Mouse (Mus musculus) lung, embryonic 16.5 days (tissue): ENCODE measurements at regions not wholly inside any gene's neighbourhood (a gene's known extent, or its start where the extent isn't known, plus 50 kb on each side); places are given as distances from the start of the nearest gene placed in this dataset.

Experiments used
- ATAC-seq: fragments of 200-750 bp; cut with Nextera tagmentation; 2 replicates; pipeline ENCODE4 v1.8.0; 2017; ENCODE audit warnings: low read depth, mild to moderate bottlenecking, moderate library complexity
- H3K27ac ChIP-seq: fragments of 300-500 bp; sonication (generic); 2 replicates; pipeline ENCODE4 v1.5.1; 2014; ENCODE audit warnings: mild to moderate bottlenecking, control low read depth, low read length
- H3K27me3 ChIP-seq: fragments of 300-500 bp; sonication (generic); 2 replicates; pipeline ENCODE4 v1.6.1; 2014; ENCODE audit warnings: low read depth, low read length, mixed read lengths; ENCODE audit not compliant: control insufficient read depth, insufficient read depth
- H3K36me3 ChIP-seq: fragments of 300-500 bp; sonication (generic); 2 replicates; pipeline ENCODE4 v1.6.1; 2014; ENCODE audit warnings: low read length; ENCODE audit not compliant: control insufficient read depth, insufficient read depth
- H3K4me1 ChIP-seq: fragments of 300-500 bp; sonication (generic); replicated peaks from 2 replicates; pipeline ENCODE4 v1.6.1; 2014; ENCODE audit warnings: low read length, mixed read lengths; ENCODE audit not compliant: control insufficient read depth, insufficient read depth
- H3K4me2 ChIP-seq: fragments of 300-500 bp; sonication (generic); 2 replicates; pipeline ENCODE4 v1.6.1; 2014; ENCODE audit warnings: low read depth, low read length, control low read depth
- H3K4me3 ChIP-seq: fragments of 300-500 bp; sonication (generic); 2 replicates; pipeline ENCODE4 v1.5.1; 2014; ENCODE audit warnings: mild to moderate bottlenecking, low read length, control low read depth
- H3K9ac ChIP-seq: fragments of 300-500 bp; sonication (generic); 2 replicates; pipeline ENCODE4 v1.6.1; 2014; ENCODE audit warnings: low read length, control low read depth
- H3K9me3 ChIP-seq: fragments of 300-500 bp; sonication (generic); 2 replicates; pipeline ENCODE4 v1.6.1; 2016; ENCODE audit warnings: low read length; ENCODE audit not compliant: control insufficient read depth
- WGBS: fragments of 180-500 bp; shearing (Covaris S2); extraction: QIAGEN DNeasy Blood & Tissue Kit; methylation state at CpG from one replicate; pipeline ENCODE4 v1.1.7; 2014; 5-methylcytosine and 5-hydroxymethylcytosine counted together

DNA sequence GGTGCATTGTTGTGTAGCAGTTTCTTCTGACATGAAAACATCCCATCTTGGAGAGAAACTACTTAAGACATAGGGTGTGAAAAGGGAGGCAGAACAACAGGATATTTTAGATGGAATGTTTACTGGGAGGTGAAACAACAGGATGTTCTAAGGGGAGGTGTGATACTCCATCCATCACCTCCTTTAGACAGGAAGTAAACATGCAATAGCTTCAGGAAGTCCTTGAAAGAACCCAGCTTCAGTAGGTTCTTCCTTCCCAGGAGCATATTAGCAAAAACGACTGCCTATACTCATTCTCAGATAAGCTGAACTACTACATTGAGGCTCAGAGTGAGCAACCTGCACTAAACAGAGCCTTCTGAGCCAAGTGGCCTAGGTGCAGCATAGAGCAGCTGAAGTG lies 82.6 kb upstream of the Med14 start:
- ATAC-seq, result no peak
- peaks cover 4% of the 10 kb centered on the region; the same call in 1 of the 2 replicates for H3K4me1 ChIP-seq
- no peaks in the 10 kb centered on the region for H3K9me3 ChIP-seq
- no peak overlapping the region for H3K4me2 ChIP-seq
- H3K27me3 ChIP-seq, result no peaks in the 10 kb centered on the region
- no peak overlapping the region for H3K4me3 ChIP-seq
- H3K36me3 ChIP-seq, result no peaks in the 10 kb centered on the region
- no peak overlapping the region for H3K9ac ChIP-seq
- WGBS, result 0% methylated on average over 1 of the region's 1 CpGs
- peak overlapping the region; percentile 29; the same call in 1 of the 2 replicates for H3K27ac ChIP-seq

DNA sequence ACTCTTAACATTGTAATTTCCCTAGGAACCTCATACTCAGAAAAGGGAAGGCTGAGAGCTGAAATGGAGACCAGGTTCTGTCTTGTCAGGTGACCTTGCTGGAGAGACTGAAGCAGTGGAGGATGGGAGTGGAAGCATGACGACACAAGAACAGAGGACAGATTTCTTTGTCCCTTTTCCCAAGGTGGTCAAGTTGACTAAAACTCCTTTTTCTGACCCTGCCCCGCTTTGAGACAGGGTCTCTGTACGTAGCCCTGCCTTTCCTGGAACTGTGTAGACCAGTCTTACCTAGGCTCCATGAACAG lies 79.1 kb upstream of the Med14 start:
- H3K27ac ChIP-seq, result peak overlapping the region; percentile 91; the same call in 1 of the 2 replicates
- H3K4me2 ChIP-seq, result peak overlapping the region; percentile 61; the same call in 1 of the 2 replicates
- no peak for ATAC-seq
- H3K9me3 ChIP-seq, result no peaks in the 10 kb centered on the region
- H3K9ac ChIP-seq, result no peak overlapping the region
- no peaks in the 10 kb centered on the region for H3K36me3 ChIP-seq
- H3K4me3 ChIP-seq, result no peak overlapping the region
- 73% methylated on average over 3 of the region's 3 CpGs for WGBS
- no peaks in the 10 kb centered on the region for H3K27me3 ChIP-seq
- peaks cover 12% of the 10 kb centered on the region for H3K4me1 ChIP-seq

DNA sequence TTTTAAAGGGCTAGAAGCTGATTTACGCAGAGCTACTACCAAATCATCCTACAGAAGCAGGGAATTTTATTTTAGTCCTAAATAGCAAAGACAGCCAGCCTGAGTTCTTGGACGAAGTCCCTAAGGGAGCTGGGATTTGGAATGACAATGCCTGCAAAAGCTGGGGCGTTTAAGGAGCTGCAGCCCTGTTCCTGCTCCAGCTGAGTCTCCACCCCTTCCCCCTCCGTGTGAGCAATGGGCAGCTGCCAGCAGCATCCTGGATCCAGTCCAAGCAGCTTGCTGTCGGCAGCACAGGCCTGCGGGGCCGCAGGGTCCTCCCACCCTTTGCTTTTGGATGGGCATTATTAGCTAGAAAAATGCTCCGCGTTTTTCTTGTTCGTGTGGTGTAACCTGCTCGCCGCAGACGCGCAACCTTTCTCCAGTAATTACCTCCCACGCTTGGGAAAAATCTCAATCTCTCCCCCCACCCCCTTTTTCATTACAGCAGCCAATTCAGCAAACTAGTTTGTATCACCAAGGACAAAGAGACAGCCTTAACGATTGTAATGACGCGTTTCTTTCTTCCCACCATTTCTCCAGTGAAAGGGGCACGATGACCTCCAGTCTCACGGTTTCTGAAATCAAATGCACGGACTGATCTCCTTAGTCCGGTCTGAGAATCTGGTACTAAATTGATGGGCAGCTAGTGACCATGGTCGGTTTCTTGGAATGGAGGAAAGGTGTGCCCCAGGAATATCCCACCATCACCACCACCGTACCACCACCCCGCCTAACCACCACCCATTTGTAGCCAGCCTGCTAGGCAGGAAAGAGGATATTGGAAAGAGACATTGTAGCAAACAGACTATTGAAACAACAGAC lies 78.5 kb upstream of the Med14 start:
- 24% methylated on average over 25 of the region's 25 CpGs for WGBS
- peak overlapping the region; percentile 91 for H3K27ac ChIP-seq
- H3K4me1 ChIP-seq, result peaks cover 12% of the 10 kb centered on the region
- no peaks in the 10 kb centered on the region for H3K27me3 ChIP-seq
- peak overlapping the region; percentile 41 for H3K4me3 ChIP-seq
- ATAC-seq, result peak; percentile 89
- peak overlapping the region; percentile 61 for H3K4me2 ChIP-seq
- H3K9ac ChIP-seq, result peak overlapping the region; percentile 62
- no peaks in the 10 kb centered on the region for H3K9me3 ChIP-seq
- H3K36me3 ChIP-seq, result no peaks in the 10 kb centered on the region

DNA sequence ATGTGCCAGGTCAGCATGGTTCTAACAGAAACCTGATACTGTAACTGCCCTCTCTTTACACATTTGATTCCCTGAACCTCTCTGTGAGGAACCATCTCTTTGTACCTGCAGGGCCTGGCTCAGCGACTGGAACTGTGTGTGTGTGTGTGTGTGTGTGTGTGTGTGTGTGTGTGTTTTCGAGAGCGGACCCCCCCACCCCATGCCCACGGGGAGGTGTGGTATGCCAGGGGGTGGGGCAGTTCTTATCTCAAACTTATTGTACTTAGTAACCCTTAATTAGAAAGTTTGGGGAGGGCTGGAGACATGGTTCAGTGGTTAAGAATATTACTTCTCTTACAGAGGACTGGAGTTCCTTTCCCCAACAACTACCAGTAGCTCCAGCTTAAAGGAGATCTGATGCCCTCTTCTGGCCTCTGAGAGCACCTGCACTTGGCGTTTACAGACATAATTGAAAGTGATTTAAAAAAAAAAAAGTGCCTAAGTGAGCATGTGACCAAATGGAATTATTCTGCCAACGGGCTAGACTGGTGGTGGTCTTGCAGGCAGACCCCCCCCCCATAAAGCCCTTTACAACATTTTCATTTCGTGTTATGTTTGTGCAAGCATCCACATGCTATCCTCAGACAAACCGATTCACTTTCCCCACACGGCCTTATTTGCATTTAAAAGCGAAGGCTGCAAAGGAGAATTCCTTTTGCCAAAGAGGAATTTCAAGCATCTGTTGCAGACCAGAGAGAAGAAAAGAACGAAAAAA lies 77.7 kb upstream of the Med14 start:
- 22% methylated on average over 11 of the region's 11 CpGs for WGBS
- H3K27ac ChIP-seq, result peak overlapping the region; percentile 91
- peaks cover 12% of the 10 kb centered on the region for H3K4me1 ChIP-seq
- peak; percentile 62 for ATAC-seq
- H3K9me3 ChIP-seq, result no peaks in the 10 kb centered on the region
- H3K27me3 ChIP-seq, result no peaks in the 10 kb centered on the region
- H3K36me3 ChIP-seq, result no peaks in the 10 kb centered on the region
- H3K4me2 ChIP-seq, result peak overlapping the region; percentile 61
- H3K9ac ChIP-seq, result peak overlapping the region; percentile 56
- H3K4me3 ChIP-seq, result peak overlapping the region; percentile 41

DNA sequence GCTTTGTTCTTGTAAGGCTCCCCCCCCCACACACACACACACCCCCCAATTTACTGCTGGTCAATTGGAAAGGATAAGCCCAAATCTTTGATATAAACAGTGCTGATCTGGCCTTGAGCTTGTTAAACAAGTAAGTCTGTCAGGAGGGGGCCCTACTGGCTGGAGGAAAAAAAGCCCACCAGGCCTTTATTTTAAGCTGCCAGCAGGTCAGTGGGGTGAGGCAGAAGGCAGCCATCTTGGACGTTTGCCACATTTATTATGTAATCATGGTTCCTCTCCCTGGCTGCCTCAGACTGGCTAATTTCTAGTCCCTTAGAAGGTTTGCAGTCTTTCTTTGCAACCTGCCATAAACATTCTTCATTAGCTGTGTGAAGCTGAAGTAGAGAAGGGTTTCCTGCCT lies 75.9 kb upstream of the Med14 start:
- H3K27me3 ChIP-seq, result no peaks in the 10 kb centered on the region

DNA sequence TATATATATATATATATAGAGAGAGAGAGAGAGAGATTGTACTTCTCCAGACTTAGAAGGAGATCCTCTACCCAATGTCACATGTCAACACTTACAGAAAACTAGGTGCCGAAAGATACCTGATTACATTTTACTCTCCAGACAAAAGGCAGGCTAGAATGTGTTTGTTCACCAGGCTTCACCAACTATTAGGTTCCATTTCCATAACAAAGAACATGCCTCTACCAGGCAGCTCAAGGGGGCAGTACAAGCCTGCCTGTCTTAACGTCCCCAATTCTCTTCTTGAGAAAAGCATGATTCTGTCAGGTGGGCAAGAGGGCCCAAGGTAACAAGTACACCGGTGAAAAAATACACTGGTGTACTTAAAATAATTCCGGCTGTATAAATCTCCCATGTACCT lies 72.8 kb upstream of the Med14 start:
- no peak for ATAC-seq

More for the DNA sequence above, 75.9 kb upstream of the Med14 start:
- ATAC-seq, result peak; percentile 29
- Histone ChIP-seq H3K4me1 (peaks cover 12% of the 10 kb centered on the region), H3K4me3 (no peak overlapping the region), H3K36me3 (no peaks in the 10 kb centered on the region), H3K4me2 (no peak overlapping the region), H3K9ac (no peak overlapping the region), H3K9me3 (no peaks in the 10 kb centered on the region), H3K27ac (peak overlapping the region; percentile 43)
- WGBS, result 15% methylated on average over 1 of the region's 1 CpGs

DNA sequence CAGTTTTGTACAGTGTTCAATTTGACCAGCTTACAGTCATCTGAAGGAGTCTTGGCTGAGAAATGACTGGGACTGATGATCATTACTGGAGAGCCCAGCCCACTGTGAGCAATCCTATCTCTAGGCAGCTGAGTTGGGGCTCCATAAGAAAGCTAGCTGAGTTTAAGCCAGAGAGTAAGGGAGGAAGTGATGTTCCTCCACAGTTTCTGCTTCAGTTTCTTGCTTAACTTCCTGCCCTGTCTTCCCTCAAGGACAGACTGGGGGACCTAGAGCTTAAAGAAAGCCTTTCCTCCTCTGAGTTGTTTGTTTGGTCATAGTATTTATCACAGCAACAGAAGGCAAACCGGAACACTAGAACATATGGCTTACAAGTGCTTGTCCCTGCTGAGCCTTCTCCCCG lies 70.8 kb upstream of the Med14 start:
- H3K27me3 ChIP-seq, result no peaks in the 10 kb centered on the region
- H3K9ac ChIP-seq, result no peak overlapping the region
- H3K36me3 ChIP-seq, result no peaks in the 10 kb centered on the region
- whole genome bisulfite sequencing, result 77% methylated on average over 2 of the region's 2 CpGs
- H3K27ac ChIP-seq, result no peak overlapping the region
- peaks cover 5% of the 10 kb centered on the region for H3K4me1 ChIP-seq
- no peak overlapping the region for H3K4me2 ChIP-seq
- no peaks in the 10 kb centered on the region for H3K9me3 ChIP-seq
- no peak overlapping the region for H3K4me3 ChIP-seq
- no peak for ATAC-seq

More for the DNA sequence above, 72.8 kb upstream of the Med14 start:
- Histone ChIP-seq H3K4me1 (peaks cover 8% of the 10 kb centered on the region), H3K27me3 (no peaks in the 10 kb centered on the region), H3K4me2 (no peak overlapping the region), H3K9ac (no peak overlapping the region), H3K36me3 (no peaks in the 10 kb centered on the region), H3K27ac (no peak overlapping the region), H3K4me3 (no peak overlapping the region), H3K9me3 (no peaks in the 10 kb centered on the region)
- 69% methylated on average over 4 of the region's 4 CpGs for WGBS

DNA sequence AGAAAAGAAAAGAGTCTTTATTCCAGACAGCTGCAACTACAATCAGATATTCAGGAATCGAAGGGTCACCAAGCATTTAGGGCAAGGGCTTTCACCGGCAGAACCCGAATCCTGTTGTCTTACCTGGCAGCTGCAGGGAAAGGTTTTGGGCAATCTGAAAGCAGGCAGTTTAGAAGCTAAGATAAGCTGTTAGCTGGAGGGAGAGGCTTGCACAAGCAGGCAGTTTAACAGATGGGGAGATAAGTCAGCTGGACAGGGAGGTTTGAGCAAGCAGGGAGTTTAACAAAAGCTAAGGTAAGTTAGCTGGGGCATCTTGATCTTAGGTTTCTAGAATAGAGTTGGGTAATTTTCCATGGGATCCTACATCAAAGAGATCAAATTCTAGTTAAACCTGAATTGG lies 67.3 kb upstream of the Med14 start:
- Histone ChIP-seq H3K9me3 (no peaks in the 10 kb centered on the region), H3K9ac (no peak overlapping the region), H3K4me2 (no peak overlapping the region), H3K4me1 (no peaks in the 10 kb centered on the region), H3K36me3 (no peaks in the 10 kb centered on the region), H3K4me3 (no peak overlapping the region), H3K27me3 (no peaks in the 10 kb centered on the region; the same call in 1 of the 2 replicates), H3K27ac (no peak overlapping the region)
- no peak for ATAC-seq
- WGBS, result 59% methylated on average over 3 of the region's 3 CpGs

DNA sequence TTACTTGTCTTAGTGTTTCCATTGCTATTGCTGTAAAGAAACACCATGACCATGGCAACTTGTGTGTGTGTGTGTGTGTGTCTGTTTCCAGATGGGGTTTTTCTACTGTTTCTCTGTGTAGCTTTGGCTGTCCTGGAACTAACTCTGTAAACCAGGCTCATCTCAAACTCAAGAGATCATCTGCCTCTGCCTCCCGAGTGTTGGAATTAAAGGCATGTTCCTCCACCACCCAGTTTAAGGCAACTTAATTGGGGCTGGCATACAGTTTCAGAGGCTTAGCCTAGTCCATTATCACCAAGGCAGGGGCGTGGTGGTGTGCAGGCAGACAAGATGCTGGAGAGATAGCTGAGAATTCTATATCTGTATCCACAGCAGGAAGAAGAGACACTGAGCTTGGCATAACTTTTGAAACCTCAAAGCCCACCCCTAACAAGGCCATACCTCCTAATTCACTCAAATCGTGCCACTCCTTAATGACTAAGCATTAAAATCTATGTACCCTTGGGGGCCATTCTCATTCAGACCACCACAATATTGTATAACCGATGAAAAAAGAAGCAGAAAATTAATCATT lies 65.5 kb upstream of the Med14 start:
- Histone ChIP-seq H3K36me3 (no peaks in the 10 kb centered on the region), H3K4me2 (no peak overlapping the region), H3K9me3 (no peaks in the 10 kb centered on the region), H3K9ac (no peak overlapping the region), H3K27ac (no peak overlapping the region), H3K27me3 (no peaks in the 10 kb centered on the region; the same call in 1 of the 2 replicates), H3K4me1 (no peaks in the 10 kb centered on the region), H3K4me3 (no peak overlapping the region)
- ATAC-seq, result no peak
- WGBS, result 84% methylated on average over 4 of the region's 4 CpGs
